Mouse (Mus musculus) cerebellum, postnatal 25 days (tissue): ENCODE results near the gene Ddx60.
"Not testable (repeated sequence)": the region's sequence is repeated elsewhere in the genome, so short reads cannot be mapped to it uniquely, and the experiment has no call there.

ENCODE experiments used
- DNase-seq, 2 experiments: peaks; one replicate each; pipeline ENCODE4 v3.0.0; 2021; ENCODE audit warnings: mixed read lengths in 2 of 2

The Ddx60 gene

DNA sequence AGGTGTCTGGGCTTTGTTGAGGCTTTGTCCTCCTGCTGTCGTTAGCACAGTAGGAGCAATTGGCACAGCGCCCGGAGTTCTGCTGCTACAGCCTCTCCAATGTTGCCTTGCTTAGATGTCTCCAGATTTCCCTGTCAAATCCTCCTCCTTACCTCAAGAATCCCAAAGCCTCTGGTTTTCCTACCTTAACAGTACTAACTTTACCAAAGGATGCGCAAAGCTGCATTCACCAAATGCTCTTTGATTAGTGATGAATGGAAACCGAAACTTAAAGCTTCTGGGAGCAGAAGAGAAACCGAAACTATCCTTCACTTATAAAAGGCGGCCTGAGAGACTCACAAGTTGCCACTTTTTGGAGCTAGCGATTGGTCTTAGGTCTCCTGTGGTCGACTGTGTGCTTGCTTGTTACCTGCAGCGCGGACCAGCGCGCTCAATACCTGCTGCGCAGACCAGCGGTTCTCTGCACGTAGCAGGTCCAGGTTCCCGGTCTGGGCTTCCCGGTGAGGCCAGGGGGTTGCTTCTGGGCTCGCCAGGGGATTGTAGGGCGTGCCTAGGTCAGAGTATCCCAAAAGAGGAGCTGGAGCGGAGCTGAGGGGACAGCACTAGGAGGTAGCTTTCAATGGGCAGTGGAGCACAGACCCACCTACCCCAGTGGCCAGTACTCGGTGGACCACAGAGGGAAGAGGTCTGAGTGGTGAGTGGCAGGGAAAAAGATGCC lies at the start of gene Ddx60:
Ddx60 (plus strand) TSS at position 311 of the 718 bp plus-strand sequence.
- DNase-seq = peak; percentile 71 to 86

GRCm38 (mm10) chr8:61894062-61894461 lies 33.8 kb upstream of the Ddx60 start:
- DNase-seq = peak in 1 of 2 experiments; percentile 29

DNA sequence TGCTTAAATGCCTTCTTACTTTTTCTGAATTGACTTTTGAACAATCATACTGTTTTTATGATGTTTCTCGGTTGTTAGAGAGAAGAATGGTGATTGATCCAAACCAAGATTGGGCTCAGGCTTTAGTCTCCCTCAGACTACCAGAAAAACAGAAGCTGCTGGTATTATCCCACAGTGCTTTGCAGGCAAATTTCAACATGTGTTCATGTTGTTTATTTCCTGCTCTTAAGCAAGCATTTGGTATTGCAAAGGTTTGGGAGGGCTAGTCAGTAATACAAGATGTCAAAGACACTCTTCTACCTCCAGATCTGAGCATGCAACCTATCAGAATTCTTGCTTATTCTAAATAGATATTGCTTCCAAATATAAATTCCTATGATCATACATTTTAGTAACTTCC lies 31.1 kb upstream of the Ddx60 start:
- no peak for DNase-seq

DNA sequence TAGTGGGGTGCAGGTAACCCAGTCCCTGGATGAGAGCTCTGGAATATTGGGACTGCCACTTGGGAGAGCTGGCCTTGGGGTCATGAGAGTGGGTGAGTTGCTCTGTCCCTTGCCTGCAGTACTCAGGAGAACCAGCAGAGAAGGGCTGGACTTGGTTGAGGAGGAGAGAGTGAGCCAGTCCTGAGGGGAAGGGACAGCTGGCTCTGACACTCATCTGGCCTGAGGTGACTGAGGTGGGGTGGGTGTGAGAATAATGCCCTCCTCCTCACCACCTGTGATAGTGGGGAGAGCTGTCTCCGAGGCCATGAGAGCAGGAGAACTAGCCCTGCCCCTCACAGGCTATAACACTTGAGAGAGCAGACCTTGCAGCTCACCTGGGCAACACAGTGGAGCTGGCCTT lies 30.5 kb upstream of the Ddx60 start:
- DNase-seq = no peak

- no peak for DNase-seq
Observed at GRCm38 (mm10) chr8:61901028-61901717, 26.7 kb upstream of the Ddx60 start.

- DNase-seq = no peak
Observed at GRCm38 (mm10) chr8:61902521-61902920, 25.4 kb upstream of the Ddx60 start, which contains the start of gene Palld. Gene Palld, minus strand, starts transcription at chr8:61902690.

DNA sequence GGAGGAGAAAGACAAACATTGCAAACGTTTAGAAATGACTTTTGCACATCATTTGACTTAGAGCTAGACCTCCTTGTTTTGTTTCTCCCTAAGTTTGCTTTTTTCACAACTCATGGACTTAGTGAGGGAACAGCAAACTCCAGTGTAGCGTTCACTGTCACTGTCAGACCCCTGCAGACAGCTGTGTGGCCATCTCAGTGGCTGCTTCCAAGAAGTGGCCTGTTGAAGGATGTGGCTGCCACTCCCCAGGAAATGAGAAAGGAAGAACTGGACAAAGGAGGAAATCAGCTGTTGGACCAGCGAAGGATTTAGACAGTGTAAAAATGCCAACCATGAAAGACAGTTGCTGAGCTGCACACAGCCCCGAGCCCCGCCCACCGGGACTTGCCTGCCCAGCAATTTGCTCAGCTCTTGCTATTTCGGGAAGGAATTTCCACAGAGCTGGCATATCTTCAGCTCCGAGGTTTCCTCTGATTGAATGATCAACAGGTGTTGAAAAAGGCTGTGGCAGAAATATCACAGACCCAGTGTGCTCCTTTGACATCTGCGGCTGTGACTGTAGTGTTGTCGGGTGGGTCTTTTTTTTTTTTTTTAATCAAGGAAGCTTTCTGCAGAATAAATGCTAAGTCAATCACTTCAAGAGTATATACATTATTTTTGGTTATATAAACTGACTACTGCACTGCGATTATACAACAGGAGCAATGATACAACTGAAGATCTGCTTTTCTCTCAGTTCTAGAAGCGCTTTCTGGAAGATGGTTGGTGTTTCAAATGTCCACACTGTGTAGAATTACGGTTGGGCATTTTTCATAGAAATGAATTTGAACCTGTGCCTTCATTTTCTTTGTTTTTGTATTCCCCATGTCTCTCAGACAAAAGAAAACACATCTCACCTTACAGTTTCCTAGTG lies 19.3 kb upstream of the Ddx60 start:
- DNase-seq = no peak

DNA sequence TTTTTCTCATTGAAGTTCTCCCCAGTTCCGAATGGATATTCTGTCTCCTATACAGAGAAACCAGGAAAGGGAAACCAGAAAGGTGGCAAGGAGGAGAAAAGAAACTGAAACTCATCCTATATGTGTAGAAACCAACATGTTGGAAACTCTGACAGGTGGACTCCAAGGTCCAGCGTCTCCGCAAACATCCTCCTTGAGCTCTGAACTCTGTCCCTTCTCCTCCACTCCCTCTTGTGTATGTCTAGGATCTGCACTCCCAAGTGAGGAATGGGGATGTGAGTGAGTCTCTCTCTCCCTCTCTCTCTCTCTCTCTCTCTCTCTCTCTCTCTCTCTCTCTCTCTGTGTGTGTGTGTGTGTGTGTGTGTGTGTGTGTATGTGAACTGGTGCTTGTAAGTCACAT lies 18.6 kb upstream of the Ddx60 start:
- no peak for DNase-seq

DNA sequence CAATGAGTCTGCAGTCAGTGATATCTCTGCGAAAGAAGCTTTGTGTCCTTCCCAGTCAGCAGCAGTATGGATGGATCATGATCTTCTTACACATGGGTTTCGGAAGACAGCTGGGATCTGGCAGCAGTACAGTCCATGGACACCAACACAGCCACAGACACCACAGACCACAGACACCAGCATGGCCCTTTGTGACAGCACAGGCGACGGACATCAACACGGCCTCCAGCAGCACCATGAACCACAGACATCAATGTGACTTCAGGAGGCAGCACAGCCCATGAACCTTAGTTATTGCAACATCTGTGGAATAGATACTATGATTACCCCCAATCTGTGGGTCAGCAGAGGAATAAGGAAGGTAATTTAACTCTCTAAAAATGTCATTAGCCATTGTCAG lies 15.1 kb upstream of the Ddx60 start:
- no peak for DNase-seq

DNA sequence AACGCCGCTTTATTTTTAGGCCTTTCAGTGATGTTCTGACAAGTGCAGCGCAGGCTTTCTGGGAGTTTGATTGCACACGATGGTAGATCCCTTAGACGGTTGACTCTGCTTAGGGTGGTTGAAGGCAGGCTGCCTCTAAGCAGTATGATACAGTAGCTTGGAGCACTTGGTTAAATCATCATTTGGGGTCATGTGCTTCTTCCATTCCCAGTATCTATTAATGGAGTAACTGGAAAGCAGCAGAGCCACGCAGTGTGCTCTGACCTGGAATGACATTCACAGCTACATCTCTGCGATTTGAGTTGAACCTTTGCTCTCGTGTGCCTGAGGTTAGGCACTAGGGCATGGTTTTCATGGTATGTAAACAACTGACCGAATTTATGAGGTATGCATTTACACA lies 13.9 kb upstream of the Ddx60 start:
- no peak for DNase-seq

DNA sequence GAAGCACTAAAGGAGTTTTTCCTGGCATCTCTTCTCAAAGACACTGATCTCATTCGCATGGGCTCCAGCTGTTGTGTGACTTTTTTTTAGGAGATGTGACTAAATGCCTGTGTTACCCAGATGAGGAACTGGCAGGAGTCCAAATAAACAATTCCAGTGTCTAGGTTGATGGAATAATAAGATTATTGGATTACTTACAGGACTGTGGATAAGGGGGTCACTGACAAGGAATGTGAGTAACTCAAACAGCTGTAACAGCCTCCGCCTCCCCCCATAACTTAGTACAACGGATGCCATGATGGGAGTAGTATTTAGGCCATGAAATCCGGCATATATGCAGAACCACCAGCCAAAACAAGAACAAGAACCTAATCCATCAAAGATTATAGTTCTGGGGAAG lies 10.6 kb upstream of the Ddx60 start:
- DNase-seq = no peak

GRCm38 (mm10) chr8:61919145-61919788 lies 8.6 kb upstream of the Ddx60 start:
- no peak for DNase-seq

- DNase-seq = no peak
Observed at GRCm38 (mm10) chr8:61920389-61920788, 7.5 kb upstream of the Ddx60 start.

DNA sequence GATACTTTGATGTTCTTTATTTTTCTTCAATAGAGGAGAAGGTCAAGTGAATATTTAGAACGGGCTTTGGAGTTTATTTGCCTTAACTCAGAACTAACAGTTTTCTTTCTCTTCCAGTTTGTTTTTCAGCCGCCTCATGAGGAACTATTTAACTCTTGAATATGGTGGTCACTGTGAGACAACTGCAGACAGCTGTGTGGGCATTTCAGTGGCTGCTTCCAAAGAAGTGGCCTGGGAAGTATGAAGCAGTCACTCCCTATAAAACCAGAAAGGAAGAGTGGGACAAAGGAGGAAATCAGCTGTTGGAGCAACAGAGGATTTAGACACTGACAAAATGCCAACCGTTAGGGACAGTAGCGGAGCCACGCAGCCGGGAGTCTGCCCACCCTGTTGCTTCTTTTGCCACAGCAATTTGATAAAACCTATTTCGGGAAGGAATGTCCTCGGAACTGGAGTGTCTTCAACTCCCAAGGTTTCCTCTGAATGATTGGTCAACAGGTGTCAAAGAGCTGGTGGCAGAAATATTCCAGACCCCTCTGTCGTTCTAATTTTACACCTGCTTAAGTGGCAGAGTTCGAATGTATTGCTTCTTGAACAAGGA lies 6.3 kb upstream of the Ddx60 start:
- DNase-seq = no peak

- no peak for DNase-seq
Observed at GRCm38 (mm10) chr8:61924518-61924917, 3.4 kb upstream of the Ddx60 start.

- no peak for DNase-seq
Observed at GRCm38 (mm10) chr8:61933243-61933642, 5.4 kb downstream of the Ddx60 start.

DNA sequence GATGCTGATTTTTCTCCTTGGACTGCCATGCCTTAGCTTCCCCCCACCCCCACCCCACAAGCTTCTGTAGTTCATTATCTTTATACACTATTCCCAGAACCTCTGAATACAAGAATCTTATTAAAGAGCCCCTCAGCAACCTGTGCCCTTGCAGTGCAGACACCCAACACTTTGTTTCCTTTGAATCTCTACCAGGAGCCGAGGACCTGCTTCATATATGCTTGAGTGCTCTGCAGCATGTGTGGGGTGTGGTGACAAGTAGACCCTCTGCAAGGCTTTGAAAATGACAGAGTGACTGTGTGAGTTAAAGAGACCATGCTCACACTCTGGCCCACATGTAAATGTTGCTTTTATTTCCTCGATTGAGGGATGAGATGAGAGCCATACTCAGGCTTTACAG lies 9.7 kb downstream of the Ddx60 start:
- no peak for DNase-seq

DNA sequence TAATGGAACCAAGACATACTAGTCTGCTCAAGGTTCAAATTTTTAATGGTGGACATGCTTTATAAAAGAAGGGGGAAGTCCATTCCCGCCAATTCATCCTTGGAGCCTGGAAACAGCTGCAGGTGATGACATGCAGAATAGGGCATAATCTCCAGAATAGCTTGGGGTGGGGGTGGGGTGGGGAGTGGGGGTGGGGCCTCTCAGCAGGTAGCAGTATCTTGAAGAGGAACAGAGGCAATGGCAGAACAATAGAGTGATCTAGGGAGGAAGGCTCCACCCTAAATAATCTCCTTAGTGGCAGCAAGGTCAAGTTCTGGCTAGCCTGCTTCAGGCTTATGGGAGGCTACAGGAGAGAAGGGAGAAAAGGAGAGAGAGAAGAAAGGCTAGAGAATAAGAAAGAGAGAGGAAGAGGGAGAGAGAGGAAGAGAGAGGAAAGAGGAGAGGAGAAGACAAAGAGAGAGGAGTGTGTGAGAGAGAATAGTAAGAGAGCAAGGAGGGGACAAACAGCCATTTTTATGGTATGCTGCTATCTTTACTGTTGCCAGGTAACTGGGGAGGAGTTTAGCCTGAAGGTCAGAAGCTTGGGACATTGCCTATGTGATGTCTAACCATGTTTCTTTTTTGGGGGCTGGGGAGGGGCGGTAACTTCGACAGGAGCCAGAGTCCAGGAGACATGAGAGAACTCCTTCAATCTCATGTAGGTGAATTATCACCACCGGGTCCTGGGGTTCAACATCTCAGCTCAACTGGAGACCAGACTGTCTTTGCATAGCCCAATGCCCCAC lies 36.9 kb downstream of the Ddx60 start:
- DNase-seq = not testable (repeated sequence)

GRCm38 (mm10) chr8:61969581-61969980 lies 41.7 kb downstream of the Ddx60 start:
- no peak for DNase-seq

DNA sequence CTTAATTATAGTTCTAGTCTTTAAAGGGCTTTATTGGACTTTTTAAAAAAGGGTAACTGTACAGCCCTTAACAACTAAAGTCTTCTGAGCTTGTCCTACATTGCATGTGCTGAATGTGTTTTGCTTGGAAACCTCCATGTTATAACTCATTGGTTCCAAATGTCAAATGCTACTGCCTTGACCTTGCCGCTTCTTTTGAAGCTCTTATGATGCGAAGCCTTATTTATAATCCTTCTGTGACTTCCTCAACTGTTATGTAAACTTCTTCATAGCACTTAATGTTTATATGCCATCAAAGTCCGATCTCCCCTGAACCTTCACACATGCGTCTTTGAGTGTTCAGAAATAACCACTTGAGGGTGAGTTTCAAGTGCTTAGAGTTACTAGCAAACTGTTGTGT lies 57.1 kb downstream of the Ddx60 start:
- DNase-seq = no peak

DNA sequence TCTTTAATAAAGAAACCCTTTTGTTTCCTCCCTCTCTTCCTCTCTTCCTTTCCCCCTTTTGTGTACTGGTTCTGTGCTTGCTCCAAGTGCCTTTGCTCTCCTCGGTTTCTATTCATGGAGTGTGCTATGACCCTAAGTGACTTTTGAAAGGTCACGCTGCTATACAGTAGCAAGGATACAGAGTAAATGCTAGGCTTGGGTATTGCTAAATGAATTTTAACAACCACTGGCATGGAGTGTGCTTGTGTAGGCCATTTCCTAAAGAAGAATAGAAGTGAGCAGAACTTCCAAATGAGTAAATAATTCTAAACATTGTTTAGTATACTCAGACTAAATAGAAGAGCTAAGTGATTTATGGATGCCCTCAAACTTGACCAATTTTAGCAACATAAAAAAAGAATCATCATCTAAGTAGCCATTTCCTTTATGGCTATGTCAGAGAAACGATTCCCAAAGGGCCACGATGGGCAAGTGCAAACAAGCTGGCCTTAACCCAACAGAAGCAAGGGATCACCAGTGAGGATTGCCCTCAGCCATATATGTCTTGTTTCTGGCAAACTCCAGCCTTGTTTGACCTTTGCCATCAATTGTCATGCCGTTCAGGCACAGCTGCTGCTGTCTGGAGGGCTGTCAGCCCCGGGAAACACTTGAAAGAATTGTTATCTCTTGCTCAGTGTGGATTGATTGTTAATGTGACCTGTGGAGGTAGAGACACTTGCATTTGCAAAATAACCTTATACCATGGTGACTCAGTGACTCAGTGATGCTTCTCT lies 58.0 kb downstream of the Ddx60 start:
- no peak for DNase-seq
